Mouse (Mus musculus) midbrain, embryonic 14.5 days (tissue): ENCODE results near the gene Dok1. TPM values are rescaled to one million over a fixed set of nuclear protein-coding genes. Genes with fewer than 3 reads are reported as not detected.

ENCODE experiments used
- ATAC-seq: fragments of 200-750 bp; cut with Nextera tagmentation; 2 replicates; pipeline ENCODE4 v1.8.0; 2017; ENCODE audit warnings: moderate number of reproducible peaks, moderate library complexity; ENCODE audit not compliant: low FRiP score, low TSS enrichment
- DNase-seq: peaks from one replicate; pipeline ENCODE4 v3.0.0-alpha.2; 2015
- H3K27ac ChIP-seq: fragments of 300-500 bp; sonication (generic); replicated peaks from 2 replicates; pipeline ENCODE4 v1.5.1; 2014; ENCODE audit warnings: mild to moderate bottlenecking, low read depth, low read length, moderate library complexity
- H3K27me3 ChIP-seq: fragments of 300-500 bp; sonication (generic); 2 replicates; pipeline ENCODE4 v1.6.1; 2014; ENCODE audit warnings: low read length, control low read depth, mixed read lengths; ENCODE audit not compliant: control insufficient read depth, insufficient read depth
- H3K36me3 ChIP-seq: fragments of 300-500 bp; sonication (generic); 2 replicates; pipeline ENCODE4 v1.6.1; 2014; ENCODE audit warnings: low read length, control low read depth; ENCODE audit not compliant: control insufficient read depth, insufficient read depth
- H3K4me1 ChIP-seq: fragments of 300-500 bp; sonication (generic); 2 replicates; pipeline ENCODE4 v1.6.1; 2014; ENCODE audit warnings: mild to moderate bottlenecking, antibody characterized with exemption, low read length, control low read depth; ENCODE audit not compliant: control insufficient read depth, insufficient read depth
- H3K4me2 ChIP-seq: fragments of 300-500 bp; sonication (generic); 2 replicates; pipeline ENCODE4 v1.6.1; 2014; ENCODE audit warnings: mild to moderate bottlenecking, low read length, moderate library complexity
- H3K4me3 ChIP-seq: fragments of 300-500 bp; sonication (generic); replicated peaks from 2 replicates; pipeline ENCODE4 v1.5.1; 2014; ENCODE audit warnings: low read depth, low read length
- H3K9ac ChIP-seq: fragments of 300-500 bp; sonication (generic); replicated peaks from 2 replicates; pipeline ENCODE4 v1.6.1; 2014; ENCODE audit warnings: mild to moderate bottlenecking, low read length, moderate library complexity
- H3K9me3 ChIP-seq: fragments of 300-500 bp; sonication (generic); 2 replicates; pipeline ENCODE4 v1.6.1; 2016; ENCODE audit warnings: low read length, control low read depth, mixed read lengths; ENCODE audit not compliant: control insufficient read depth
- WGBS: fragments of 180-500 bp; shearing (Covaris S2); extraction: QIAGEN DNeasy Blood & Tissue Kit; methylation state at CpG from one replicate; pipeline ENCODE4 v1.1.7; 2014; 5-methylcytosine and 5-hydroxymethylcytosine counted together
- polyA plus RNA-seq: library from polyadenylated mRNA; unstranded; fragments of >200 nt; fragmentation: Nextera tagmentation; extraction: Ambion mirVana; gene quantifications from 2 replicates; pipeline ENCODE4 v1.2.1, GENCODE M21; 2014

The Dok1 gene
- polyA plus RNA-seq, 1 experiment from 2014 or later, result 1.7 TPM

- no peak overlapping the region for H3K9ac ChIP-seq
- 68% methylated on average over 4 of the region's 4 CpGs for WGBS
- H3K4me3 ChIP-seq, result no peak overlapping the region
- no peaks in the 10 kb centered on the region for H3K27me3 ChIP-seq
- ATAC-seq (no peak), DNase-seq (no peak)
- H3K27ac ChIP-seq, result no peak overlapping the region
- H3K36me3 ChIP-seq, result no peaks in the 10 kb centered on the region
- no peaks in the 10 kb centered on the region for H3K4me1 ChIP-seq
- H3K4me2 ChIP-seq, result no peak overlapping the region
- H3K9me3 ChIP-seq, result no peaks in the 10 kb centered on the region
These were observed 8.8 kb downstream of the Dok1 start for GRCm38 (mm10) chr6:83024421-83024820.

GRCm38 (mm10) chr6:83023786-83024185, 9.5 kb downstream of the Dok1 start:
- DNase-seq, result no peak
- H3K9ac ChIP-seq, result no peak overlapping the region
- H3K27ac ChIP-seq, result no peak overlapping the region
- no peaks in the 10 kb centered on the region for H3K27me3 ChIP-seq
- H3K4me2 ChIP-seq, result no peak overlapping the region
- H3K4me1 ChIP-seq, result no peaks in the 10 kb centered on the region
- H3K4me3 ChIP-seq, result no peak overlapping the region
- no peak for ATAC-seq
- H3K36me3 ChIP-seq, result no peaks in the 10 kb centered on the region
- 92% methylated on average over 2 of the region's 2 CpGs for WGBS
- H3K9me3 ChIP-seq, result no peaks in the 10 kb centered on the region

- Histone ChIP-seq H3K27ac (no peak overlapping the region), H3K4me1 (no peaks in the 10 kb centered on the region), H3K27me3 (no peaks in the 10 kb centered on the region), H3K9ac (no peak overlapping the region), H3K4me3 (no peak overlapping the region), H3K36me3 (no peaks in the 10 kb centered on the region), H3K9me3 (no peaks in the 10 kb centered on the region), H3K4me2 (no peak overlapping the region)
- DNase-seq, result no peak
- no peak for ATAC-seq
- 87% methylated on average over 9 of the region's 9 CpGs for WGBS
These were observed 10.3 kb downstream of the Dok1 start for GRCm38 (mm10) chr6:83023008-83023407.

- ATAC-seq (no peak), DNase-seq (no peak)
- no peak overlapping the region for H3K4me3 ChIP-seq
- no peak overlapping the region for H3K4me2 ChIP-seq
- no peak overlapping the region for H3K27ac ChIP-seq
- 84% methylated on average over 4 of the region's 4 CpGs for WGBS
- H3K27me3 ChIP-seq, result no peaks in the 10 kb centered on the region
- H3K9me3 ChIP-seq, result no peaks in the 10 kb centered on the region
- H3K9ac ChIP-seq, result no peak overlapping the region
- H3K4me1 ChIP-seq, result no peaks in the 10 kb centered on the region
- H3K36me3 ChIP-seq, result no peaks in the 10 kb centered on the region
These were observed 12.3 kb downstream of the Dok1 start for GRCm38 (mm10) chr6:83020836-83021593.

GRCm38 (mm10) chr6:83020121-83020520, 13.2 kb downstream of the Dok1 start:
- no peaks in the 10 kb centered on the region for H3K36me3 ChIP-seq
- DNase-seq (no peak), ATAC-seq (no peak)
- no peaks in the 10 kb centered on the region for H3K27me3 ChIP-seq
- no peak overlapping the region for H3K9ac ChIP-seq
- H3K4me2 ChIP-seq, result no peak overlapping the region
- H3K4me1 ChIP-seq, result no peaks in the 10 kb centered on the region
- no peaks in the 10 kb centered on the region for H3K9me3 ChIP-seq
- WGBS, result 92% methylated on average over 6 of the region's 6 CpGs
- no peak overlapping the region for H3K27ac ChIP-seq
- no peak overlapping the region for H3K4me3 ChIP-seq

- no peaks in the 10 kb centered on the region for H3K4me1 ChIP-seq
- H3K4me2 ChIP-seq, result no peak overlapping the region
- H3K27ac ChIP-seq, result no peak overlapping the region
- H3K9ac ChIP-seq, result no peak overlapping the region
- ATAC-seq (no peak), DNase-seq (no peak)
- no peak overlapping the region for H3K4me3 ChIP-seq
- H3K36me3 ChIP-seq, result no peaks in the 10 kb centered on the region
- WGBS, result 75% methylated on average over 3 of the region's 3 CpGs
- H3K9me3 ChIP-seq, result no peaks in the 10 kb centered on the region
- H3K27me3 ChIP-seq, result no peaks in the 10 kb centered on the region
These were observed 14.2 kb downstream of the Dok1 start for GRCm38 (mm10) chr6:83019044-83019443.

- Histone ChIP-seq H3K9me3 (no peaks in the 10 kb centered on the region), H3K9ac (no peak overlapping the region), H3K4me2 (no peak overlapping the region), H3K27ac (no peak overlapping the region), H3K4me1 (no peaks in the 10 kb centered on the region), H3K36me3 (no peaks in the 10 kb centered on the region), H3K4me3 (no peak overlapping the region), H3K27me3 (no peaks in the 10 kb centered on the region)
- ATAC-seq (no peak), DNase-seq (no peak)
- WGBS, result 70% methylated on average over 3 of the region's 3 CpGs
These were observed 16.1 kb downstream of the Dok1 start for GRCm38 (mm10) chr6:83017190-83017589.

GRCm38 (mm10) chr6:83015749-83016148, 17.5 kb downstream of the Dok1 start:
- ATAC-seq, result no peak
- no peak overlapping the region for H3K27ac ChIP-seq
- DNase-seq, result no peak
- H3K36me3 ChIP-seq, result no peaks in the 10 kb centered on the region
- H3K4me1 ChIP-seq, result no peaks in the 10 kb centered on the region
- H3K4me2 ChIP-seq, result no peak overlapping the region
- WGBS, result 83% methylated on average over 2 of the region's 2 CpGs
- H3K4me3 ChIP-seq, result no peak overlapping the region
- no peaks in the 10 kb centered on the region for H3K27me3 ChIP-seq
- H3K9ac ChIP-seq, result no peak overlapping the region
- no peaks in the 10 kb centered on the region for H3K9me3 ChIP-seq
